Mouse (Mus musculus) kidney, adult 18-20 months (tissue): ENCODE data around the gene Zxdc.

Experiments used
- DNase-seq: peaks from one replicate; pipeline ENCODE4 v3.0.0; 2021

The Zxdc gene

GRCm38 (mm10) chr6:90381465-90381864 lies 12.2 kb downstream of the Zxdc start:
- DNase-seq: no peak

- DNase-seq: no peak
Observed at GRCm38 (mm10) chr6:90390629-90391028, 21.3 kb downstream of the Zxdc start.

GRCm38 (mm10) chr6:90393948-90394347 lies 24.7 kb downstream of the Zxdc start:
- DNase-seq: no peak

- no peak for DNase-seq
Observed at GRCm38 (mm10) chr6:90395751-90396150, 26.5 kb downstream of the Zxdc start.

GRCm38 (mm10) chr6:90397291-90397690 lies 28.0 kb downstream of the Zxdc start:
- DNase-seq: no peak

GRCm38 (mm10) chr6:90408632-90409031 lies 39.3 kb downstream of the Zxdc start:
- DNase-seq: no peak

- DNase-seq: no peak
Observed at GRCm38 (mm10) chr6:90410972-90411371, 41.7 kb downstream of the Zxdc start.

- DNase-seq: no peak
Observed at GRCm38 (mm10) chr6:90411926-90412325, 42.6 kb downstream of the Zxdc start.

- DNase-seq: peak; percentile 84
Observed at GRCm38 (mm10) chr6:90422565-90422964, 53.3 kb downstream of the Zxdc start.

- no peak for DNase-seq
Observed at GRCm38 (mm10) chr6:90425361-90425760, 56.1 kb downstream of the Zxdc start.

GRCm38 (mm10) chr6:90426003-90426402 lies 56.7 kb downstream of the Zxdc start:
- no peak for DNase-seq

- DNase-seq: peak; percentile 82
Observed at GRCm38 (mm10) chr6:90428380-90428974, 59.2 kb downstream of the Zxdc start, which contains the start of gene Cfap100. Gene Cfap100, minus strand, starts transcription at chr6:90428797.

GRCm38 (mm10) chr6:90429911-90430310 lies 60.6 kb downstream of the Zxdc start:
- DNase-seq: peak; percentile 20

- DNase-seq: no peak
Observed at GRCm38 (mm10) chr6:90431487-90431886, 62.2 kb downstream of the Zxdc start.

GRCm38 (mm10) chr6:90434687-90435086 lies 65.4 kb downstream of the Zxdc start:
- no peak for DNase-seq

GRCm38 (mm10) chr6:90435195-90435618 lies 65.9 kb downstream of the Zxdc start:
- peak; percentile 93 for DNase-seq

- DNase-seq: no peak
Observed at GRCm38 (mm10) chr6:90436192-90436907, 67.1 kb downstream of the Zxdc start.

GRCm38 (mm10) chr6:90437041-90437440 lies 67.7 kb downstream of the Zxdc start:
- DNase-seq: no peak

- DNase-seq: no peak
Observed at GRCm38 (mm10) chr6:90446883-90447282, 77.6 kb downstream of the Zxdc start.

GRCm38 (mm10) chr6:90450179-90450578 lies 80.9 kb downstream of the Zxdc start:
- peak; percentile 92 for DNase-seq

- DNase-seq: peak; percentile 85
Observed at GRCm38 (mm10) chr6:90450697-90451096, 81.4 kb downstream of the Zxdc start.

GRCm38 (mm10) chr6:90451512-90451911 lies 82.2 kb downstream of the Zxdc start:
- peak; percentile 38 for DNase-seq

GRCm38 (mm10) chr6:90452603-90453002 lies 83.3 kb downstream of the Zxdc start:
- DNase-seq: no peak
